Mouse (Mus musculus) kidney, postnatal 10 days (tissue): Measurements from ENCODE around the gene Fgd6.
A peak's percentile ranks its signal among the peaks of the same experiment; 100 is the strongest.

ENCODE experiments used
- DNase-seq: peaks from one replicate; pipeline ENCODE4 v3.0.0; 2021; ENCODE audit warnings: mixed read lengths

The Fgd6 gene

GRCm38 (mm10) chr10:94035658-94036374 is at the start of gene Fgd6, which contains the start of gene Vezt:
Fgd6 (plus strand) TSS chr10:94036001.
Vezt (minus strand) TSS chr10:94035817.
- DNase-seq = peak; percentile 99

GRCm38 (mm10) chr10:93994136-93994535 is 41.7 kb upstream of the Fgd6 start:
- no peak for DNase-seq

GRCm38 (mm10) chr10:93995100-93995499 is 40.7 kb upstream of the Fgd6 start:
- DNase-seq = no peak

- DNase-seq = no peak
These were observed 36.4 kb upstream of the Fgd6 start for GRCm38 (mm10) chr10:93999357-93999756.

GRCm38 (mm10) chr10:94000223-94000622 is 35.6 kb upstream of the Fgd6 start:
- DNase-seq = peak; percentile 66

GRCm38 (mm10) chr10:94008356-94008755 is 27.4 kb upstream of the Fgd6 start:
- no peak for DNase-seq

- no peak for DNase-seq
These were observed 25.7 kb upstream of the Fgd6 start for GRCm38 (mm10) chr10:94009991-94010679.

GRCm38 (mm10) chr10:94011024-94011423 is 24.8 kb upstream of the Fgd6 start:
- DNase-seq = no peak

GRCm38 (mm10) chr10:94013196-94013595 is 22.6 kb upstream of the Fgd6 start:
- peak; percentile 83 for DNase-seq

GRCm38 (mm10) chr10:94014200-94014599 is 21.6 kb upstream of the Fgd6 start:
- DNase-seq = peak; percentile 45

- no peak for DNase-seq
These were observed 18.3 kb upstream of the Fgd6 start for GRCm38 (mm10) chr10:94017455-94017854.

GRCm38 (mm10) chr10:94020587-94020986 is 15.2 kb upstream of the Fgd6 start:
- DNase-seq = no peak

GRCm38 (mm10) chr10:94021059-94021458 is 14.7 kb upstream of the Fgd6 start:
- DNase-seq = no peak

- DNase-seq = no peak
These were observed 10.7 kb upstream of the Fgd6 start for GRCm38 (mm10) chr10:94025079-94025478.

GRCm38 (mm10) chr10:94028493-94028892 is 7.3 kb upstream of the Fgd6 start:
- DNase-seq = no peak

- no peak for DNase-seq
These were observed 4.6 kb upstream of the Fgd6 start for GRCm38 (mm10) chr10:94031164-94031563.

- peak; percentile 77 for DNase-seq
These were observed 734 bp upstream of the Fgd6 start for GRCm38 (mm10) chr10:94034876-94035657.

GRCm38 (mm10) chr10:94036375-94036758 is 566 bp downstream of the Fgd6 start:
- no peak for DNase-seq

- no peak for DNase-seq
These were observed 1.4 kb downstream of the Fgd6 start for GRCm38 (mm10) chr10:94037196-94037595.

- no peak for DNase-seq
These were observed 1.8 kb downstream of the Fgd6 start for GRCm38 (mm10) chr10:94037596-94037995.

GRCm38 (mm10) chr10:94038366-94039260 is 2.8 kb downstream of the Fgd6 start:
- DNase-seq = no peak

- DNase-seq = no peak
These were observed 8.1 kb downstream of the Fgd6 start for GRCm38 (mm10) chr10:94043908-94044307.
